In genomic region chr7:139085629-139086194, GRCm38 (mm10) we compare ENCODE assay signal across 7 mouse cellular contexts. TPM values are rescaled to one million over a fixed set of nuclear protein-coding genes. Genes with fewer than 3 reads are reported as not detected.
DNase-seq lines count a peak whose midpoint lies in the region; ATAC-seq lines count a peak whose summit lies in the region.

Gene Dpysl4 (plus strand): TSS chr7:139086001.

- DNase-seq in adrenal gland, postnatal 25 days: peak; percentile 73
- peak; percentile 93 for DNase-seq in embryo, embryonic 10.5 days (ENCODE audit: low spot score)
- peak; percentile 39 to 69 for DNase-seq in heart, adult 18-20 months
- DNase-seq in kidney, adult 9 months: peak; percentile 6
- no peak for DNase-seq in limb, embryonic 10.5 days (ENCODE audit: low spot score)
- DNase-seq in testis, postnatal 10 days (ENCODE audit: low spot score): peak; percentile 95

- H3K4me1 ChIP-seq in limb, embryonic 10.5 days: peaks cover 21% of the 10 kb centered on the region
- peaks cover 28% of the 10 kb centered on the region for H3K4me1 ChIP-seq in midbrain, embryonic 15.5 days

- peak within 1 kb of the TSS; percentile 79 for H3K4me2 ChIP-seq in midbrain, embryonic 15.5 days

- peak within 1 kb of the TSS; percentile 84 for H3K27ac ChIP-seq in limb, embryonic 10.5 days
- H3K27ac ChIP-seq in midbrain, embryonic 15.5 days: peak within 1 kb of the TSS; percentile 85

- 6% methylated on average over 32 of the region's 32 CpGs for WGBS in limb, embryonic 10.5 days
- 6% methylated on average over 32 of the region's 32 CpGs for WGBS in midbrain, embryonic 15.5 days

- H3K9ac ChIP-seq in midbrain, embryonic 15.5 days: peak within 1 kb of the TSS; percentile 83

- H3K27me3 ChIP-seq in limb, embryonic 10.5 days (ENCODE audit: low read depth, poor library complexity, severe bottlenecking): peaks cover 52% of the 10 kb centered on the region
- no peaks in the 10 kb centered on the region for H3K27me3 ChIP-seq in midbrain, embryonic 15.5 days (replicated peaks)

- peak within 1 kb of the TSS; percentile 76 for H3K4me3 ChIP-seq in limb, embryonic 10.5 days
- peak within 1 kb of the TSS; percentile 71 for H3K4me3 ChIP-seq in midbrain, embryonic 15.5 days

- ATAC-seq in midbrain, embryonic 15.5 days (replicated peaks): peak; percentile 87

- peaks cover 11% of the 10 kb centered on the region for H3K36me3 ChIP-seq in limb, embryonic 10.5 days
- peaks cover 8% of the 10 kb centered on the region; the same call in 1 of the 2 replicates for H3K36me3 ChIP-seq in midbrain, embryonic 15.5 days (replicated peaks)

- H3K9me3 ChIP-seq in limb, embryonic 10.5 days (replicated peaks): no peaks in the 10 kb centered on the region
- H3K9me3 ChIP-seq in midbrain, embryonic 15.5 days: no peaks in the 10 kb centered on the region

RNA-seq across cellular contexts. Expression of gene Dpysl4, which starts in this region (rescaled TPM):
- 2.0 and 4.3 TPM in 2 replicates for total RNA-seq in adrenal gland, postnatal 25 days (2021)
- 1 to 10 TPM; 4.2 to 4.3 TPM for total RNA-seq in heart, adult 18-20 months (2021)
- polyA plus RNA-seq in limb, embryonic 10.5 days (2016; fragmentation: Nextera tagmentation; extraction: Ambion mirVana): 19.6 and 32.8 TPM in 2 replicates
- polyA plus RNA-seq in midbrain, embryonic 15.5 days (2015; fragmentation: Nextera tagmentation; extraction: Ambion mirVana): 186 and 190 TPM in 2 replicates
